Mouse (Mus musculus) gastrocnemius, adult 2 months (tissue): ENCODE measurements at regions not wholly inside any gene's neighbourhood (a gene's known extent, or its start where the extent isn't known, plus 50 kb on each side); places are given as distances from the start of the nearest gene placed in this dataset.
A peak's percentile ranks its signal among the peaks of the same experiment; 100 is the strongest.

Experiments used
- DNase-seq: peaks from one replicate; pipeline ENCODE4 v3.0.0; 2022
- H3K27ac ChIP-seq: fragments of 200-600 bp; 2 replicates; pipeline ENCODE4 v1.8.1; 2022; ENCODE audit warnings: mild to moderate bottlenecking
- H3K4me3 ChIP-seq: fragments of 200-600 bp; 2 replicates; pipeline ENCODE4 v1.8.1; 2022; ENCODE audit warnings: mild to moderate bottlenecking, moderate library complexity
- CTCF ChIP-seq: fragments of 200-600 bp; IDR thresholded peaks from 2 replicates; pipeline ENCODE4 v1.8.1; 2022; ENCODE audit warnings: antibody characterized with exemption, mild to moderate bottlenecking, moderate library complexity
- intact Hi-C: fragments of 180-260 bp; cut with DNase I; formaldehyde crosslinking; loops from one replicate; pipeline ENCODE4 v1.15.1; 2025

GRCm38 (mm10) chr12:86830247-86830585, 54.4 kb downstream of the Irf2bpl start:
- DNase-seq: no peak
- Histone ChIP-seq H3K4me3 (no peak overlapping the region), H3K27ac (peak overlapping the region; percentile 94)
- intact Hi-C loops: no loop called here
- no peak for TF ChIP-seq CTCF

GRCm38 (mm10) chr12:86829581-86830246, 54.9 kb downstream of the Irf2bpl start:
- no peak for DNase-seq
- TF ChIP-seq CTCF: no peak
- Histone ChIP-seq H3K4me3 (no peak overlapping the region), H3K27ac (peak overlapping the region; percentile 94)
- intact Hi-C loops: no loop called here

DNA sequence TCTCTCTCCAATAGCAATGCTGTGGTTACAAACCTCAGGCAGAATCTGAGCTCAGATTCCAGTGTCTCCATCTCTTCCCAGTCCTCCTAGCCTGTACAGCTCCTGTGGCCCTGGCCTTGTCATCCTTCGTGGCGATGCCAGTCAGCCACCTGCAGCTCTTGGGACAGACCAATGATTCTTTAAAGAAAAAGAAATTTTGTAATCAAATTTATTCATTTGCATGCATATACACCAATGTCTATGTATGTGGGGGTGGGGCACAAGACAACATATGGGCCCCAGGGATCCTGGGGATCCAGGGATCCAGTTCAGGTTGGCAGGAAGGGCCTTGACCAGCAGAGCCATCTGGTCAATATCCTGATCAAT, 57.4 kb downstream of the Irf2bpl start:
- intact Hi-C loops: no loop called here
- no peak for TF ChIP-seq CTCF
- peak overlapping the region; percentile 96 for H3K27ac ChIP-seq
- H3K4me3 ChIP-seq: no peak overlapping the region
- no peak for DNase-seq

GRCm38 (mm10) chr12:86826420-86827240, 58.0 kb downstream of the Irf2bpl start:
- DNase-seq: peak; percentile 44
- no peak for TF ChIP-seq CTCF
- H3K4me3 ChIP-seq: no peak overlapping the region
- intact Hi-C loops: no loop called here
- H3K27ac ChIP-seq: peak overlapping the region; percentile 96

DNA sequence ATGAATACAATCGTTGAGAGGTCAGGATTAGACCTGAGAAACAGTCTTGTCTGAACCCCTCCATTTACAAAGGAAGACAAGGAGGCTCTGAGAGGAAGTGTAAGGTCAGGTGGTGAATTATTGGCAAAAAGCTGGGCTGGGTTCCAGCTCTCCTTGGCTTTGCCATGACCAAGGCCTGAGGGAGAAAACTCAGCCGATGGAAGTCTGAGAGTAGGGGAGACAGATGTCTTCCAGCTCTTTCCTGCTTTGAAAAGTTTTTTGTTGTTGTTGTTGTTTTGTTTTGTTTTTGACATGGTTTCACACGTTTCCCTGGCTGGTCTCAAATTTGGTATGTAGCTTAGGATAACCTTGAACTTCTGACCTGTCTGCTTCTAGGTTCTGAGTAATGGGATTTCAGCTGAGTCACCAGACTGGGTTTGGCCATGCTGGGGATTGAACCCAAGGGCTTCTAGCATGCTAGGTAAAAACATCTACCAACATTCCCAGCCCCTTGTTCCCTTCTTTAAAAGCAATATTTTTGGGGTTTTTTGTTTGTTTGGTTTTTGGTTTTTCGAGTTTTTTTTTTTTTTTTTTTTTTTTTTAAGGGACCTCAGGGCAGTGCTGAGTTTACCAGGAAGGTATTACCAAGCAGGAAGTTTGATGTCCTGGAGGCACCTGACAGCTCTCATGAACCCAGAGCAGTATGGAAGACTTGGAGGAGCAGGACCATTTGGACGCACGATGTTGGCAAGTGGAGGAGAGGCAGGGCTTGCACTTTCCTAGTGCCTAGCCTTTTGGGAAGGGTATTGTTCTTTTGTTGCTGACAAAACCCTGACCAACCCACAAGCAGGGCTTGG, 58.8 kb downstream of the Irf2bpl start:
- Histone ChIP-seq H3K27ac (peak overlapping the region; percentile 96), H3K4me3 (peak overlapping the region; percentile 71)
- intact Hi-C loops: loop anchor here (2.0 kb wide), 1 partner anchor 59 kb away; the partner anchor contains the start of gene Irf2bpl
- no peak for TF ChIP-seq CTCF
- peak; percentile 58 for DNase-seq

DNA sequence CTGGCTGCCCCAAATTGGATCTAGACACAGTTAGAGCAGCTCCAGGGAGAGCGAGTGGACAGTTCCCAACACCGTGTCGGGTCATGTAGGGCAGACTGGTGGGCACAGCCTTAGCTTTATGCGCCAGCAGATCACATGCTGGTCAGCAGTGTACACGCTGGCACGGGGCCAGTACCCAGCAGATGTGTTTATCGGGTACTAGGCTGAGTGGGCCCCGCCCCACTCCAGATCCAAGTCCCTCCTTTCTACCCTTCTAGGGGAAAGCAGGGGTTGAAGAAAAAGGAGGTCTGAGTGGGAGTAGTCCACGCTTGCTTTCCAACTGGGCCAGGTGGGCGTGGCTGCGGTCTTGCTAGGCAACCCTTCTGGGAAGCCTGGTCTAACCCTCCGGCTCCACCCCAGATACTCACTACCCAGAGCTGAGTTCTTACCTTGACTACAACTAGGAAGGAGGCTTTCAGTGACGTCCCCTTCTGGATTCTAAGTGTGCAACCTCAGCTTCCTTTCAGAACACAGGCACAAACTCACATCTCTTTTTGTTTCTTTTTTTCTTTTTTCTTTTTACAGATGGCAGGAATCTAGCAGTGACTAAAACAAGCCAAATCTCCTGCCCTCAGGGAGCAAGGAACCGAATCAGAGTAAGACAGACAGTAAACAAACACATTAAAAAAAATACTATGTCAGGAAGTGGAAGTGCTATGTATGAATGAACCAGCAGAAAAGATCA, 59.6 kb downstream of the Irf2bpl start:
- peak; percentile 95 for DNase-seq
- intact Hi-C loops: loop anchor here (2.0 kb wide), 1 partner anchor 60 kb away; the partner anchor contains the start of gene Irf2bpl
- no peak for TF ChIP-seq CTCF
- peak overlapping the region; percentile 96 for H3K27ac ChIP-seq
- H3K4me3 ChIP-seq: peak overlapping the region; percentile 71

GRCm38 (mm10) chr12:86823855-86824589, 60.6 kb downstream of the Irf2bpl start:
- intact Hi-C loops: loop anchor here (2.0 kb wide), 1 partner anchor 61 kb away; the partner anchor contains the start of gene Irf2bpl
- peak; percentile 30 for TF ChIP-seq CTCF
- peak overlapping the region; percentile 96 for H3K27ac ChIP-seq
- peak; percentile 91 for DNase-seq
- peak overlapping the region; percentile 71 for H3K4me3 ChIP-seq

- no peak for TF ChIP-seq CTCF
- Histone ChIP-seq H3K27ac (peak overlapping the region; percentile 96), H3K4me3 (peak overlapping the region; percentile 71)
- DNase-seq: no peak
- intact Hi-C loops: no loop called here
These were observed 61.1 kb downstream of the Irf2bpl start for GRCm38 (mm10) chr12:86823488-86823854.

GRCm38 (mm10) chr12:86821183-86821582, 63.4 kb downstream of the Irf2bpl start:
- no peak for DNase-seq
- Histone ChIP-seq H3K27ac (no peak overlapping the region), H3K4me3 (no peak overlapping the region)
- no peak for TF ChIP-seq CTCF
- intact Hi-C loops: no loop called here

GRCm38 (mm10) chr12:86819568-86819967, 65.0 kb downstream of the Irf2bpl start:
- no peak overlapping the region for H3K27ac ChIP-seq
- TF ChIP-seq CTCF: no peak
- intact Hi-C loops: no loop called here
- no peak for DNase-seq
- no peak overlapping the region for H3K4me3 ChIP-seq

GRCm38 (mm10) chr12:86819163-86819562, 65.4 kb downstream of the Irf2bpl start:
- intact Hi-C loops: no loop called here
- peak overlapping the region; percentile 38; the same call in 1 of the 2 replicates for H3K27ac ChIP-seq
- DNase-seq: no peak
- H3K4me3 ChIP-seq: no peak overlapping the region
- no peak for TF ChIP-seq CTCF
